ENCODE assay signal across 13 mouse cellular contexts in genomic region chr6:122493799-122494472, GRCm38 (mm10). TPM values are rescaled to one million over a fixed set of nuclear protein-coding genes. Genes with fewer than 3 reads are reported as not detected.
DNase-seq lines count a peak whose midpoint lies in the region; ATAC-seq and TF ChIP-seq lines count a peak whose summit lies in the region.
"Had no signal": no experiment of that assay in that cellular context is flagged by ENCODE, and none has a peak within 500 bp of the region (broad histone marks: within the 10 kb centered on the region; RNA-seq: fewer than 3 reads in every experiment).

No protein-coding gene starts in this region.

- peaks cover 12% of the 10 kb centered on the region for H3K4me1 ChIP-seq in lung, embryonic 14.5 days (ENCODE audit: insufficient read depth)
- H3K4me1 ChIP-seq in lung, postnatal 0 days (ENCODE audit: insufficient read depth, low read depth, low read length) = no peaks in the 10 kb centered on the region
- peaks cover 40% of the 10 kb centered on the region for H3K4me1 ChIP-seq in embryonic facial prominence, embryonic 13.5 days
- peaks cover 18% of the 10 kb centered on the region for H3K4me1 ChIP-seq in limb, embryonic 11.5 days (ENCODE audit: control insufficient read depth, insufficient read depth, low read length)

- H3K4me3 ChIP-seq in lung, embryonic 14.5 days (ENCODE audit: low read depth, low read length) = no peak overlapping the region
- H3K4me3 ChIP-seq in lung, postnatal 0 days (ENCODE audit: low read depth, low read length) = no peak overlapping the region
- no peak overlapping the region for H3K4me3 ChIP-seq in embryonic facial prominence, embryonic 13.5 days
- H3K4me3 ChIP-seq in limb, embryonic 11.5 days (ENCODE audit: low read depth, low read length) = no peak overlapping the region
- H3K4me3 ChIP-seq: erythroblast, embryonic 14.5 days; heart, adult 2 months; limb, embryonic 15.5 days had no signal

- H3K4me2 ChIP-seq in lung, embryonic 14.5 days = no peak overlapping the region
- H3K4me2 ChIP-seq in lung, postnatal 0 days (replicated peaks; ENCODE audit: low read depth, low read length) = no peak overlapping the region
- no peak overlapping the region for H3K4me2 ChIP-seq in embryonic facial prominence, embryonic 13.5 days
- no peak overlapping the region for H3K4me2 ChIP-seq in limb, embryonic 11.5 days (ENCODE audit: low read depth, severe bottlenecking)
- H3K4me2 ChIP-seq: limb, embryonic 15.5 days had no signal

- H3K9me3 ChIP-seq in lung, embryonic 14.5 days (ENCODE audit: low read depth, low read length) = no peaks in the 10 kb centered on the region
- H3K9me3 ChIP-seq in lung, postnatal 0 days (ENCODE audit: low read length) = no peaks in the 10 kb centered on the region
- no peaks in the 10 kb centered on the region for H3K9me3 ChIP-seq in embryonic facial prominence, embryonic 13.5 days
- no peaks in the 10 kb centered on the region for H3K9me3 ChIP-seq in limb, embryonic 11.5 days (ENCODE audit: control insufficient read depth, low read length)
- H3K9me3 ChIP-seq: limb, embryonic 15.5 days had no signal

- no peak for DNase-seq in lung, embryonic 14.5 days
- DNase-seq in lung, postnatal 0 days (ENCODE audit: low spot score) = no peak
- peak; percentile 24 for DNase-seq in limb, embryonic 11.5 days (ENCODE audit: low spot score)
- peak; percentile 89 for DNase-seq in retina, postnatal 1 day
- no peak for DNase-seq in gastrocnemius, postnatal 4 days (ENCODE audit: low spot score in 2 of 2)
- DNase-seq in ovary, adult 18-20 months (ENCODE audit: low spot score) = no peak
- no peak for DNase-seq in frontal cortex, postnatal 14 days (ENCODE audit: low spot score in 2 of 2)
- DNase-seq: cerebellum, adult 18-20 months; heart, adult 2 months had no signal

- 38% methylated on average over 6 of the region's 6 CpGs for WGBS in lung, embryonic 14.5 days
- WGBS in lung, postnatal 0 days = 76% methylated on average over 6 of the region's 6 CpGs
- 28% methylated on average over 6 of the region's 6 CpGs for WGBS in embryonic facial prominence, embryonic 13.5 days
- 47% methylated on average over 6 of the region's 6 CpGs for WGBS in limb, embryonic 11.5 days

- H3K27me3 ChIP-seq in lung, embryonic 14.5 days (ENCODE audit: insufficient read depth, low read length) = no peaks in the 10 kb centered on the region
- 0 out of 2 replicates have a peak, but pooled peaks cover 6% of the 10 kb centered on the region for H3K27me3 ChIP-seq in lung, postnatal 0 days (replicated peaks; ENCODE audit: insufficient read depth, low read length)
- H3K27me3 ChIP-seq in embryonic facial prominence, embryonic 13.5 days = peaks cover 6% of the 10 kb centered on the region; the same call in 1 of the 2 replicates
- H3K27me3 ChIP-seq in limb, embryonic 11.5 days (ENCODE audit: control insufficient read depth, insufficient read depth, low read length) = no peaks in the 10 kb centered on the region
- H3K27me3 ChIP-seq: limb, embryonic 15.5 days had no signal

- ATAC-seq in lung, embryonic 14.5 days (ENCODE audit: insufficient read depth) = no peak
- ATAC-seq in lung, postnatal 0 days = no peak
- ATAC-seq in embryonic facial prominence, embryonic 13.5 days (ENCODE audit: insufficient number of reproducible peaks, insufficient read depth, low FRiP score, low TSS enrichment, low read depth) = no peak
- ATAC-seq in limb, embryonic 11.5 days (ENCODE audit: insufficient number of reproducible peaks, low FRiP score, low TSS enrichment, low read depth) = no peak

- 0 out of 2 replicates have a peak overlapping the region, but pooled peaks have one; percentile 91 for H3K27ac ChIP-seq in lung, embryonic 14.5 days (ENCODE audit: low read depth)
- H3K27ac ChIP-seq in lung, postnatal 0 days (ENCODE audit: low read length) = no peak overlapping the region
- H3K27ac ChIP-seq in embryonic facial prominence, embryonic 13.5 days = peak overlapping the region; percentile 22; the same call in 1 of the 2 replicates
- H3K27ac ChIP-seq in limb, embryonic 11.5 days (replicated peaks; ENCODE audit: low read depth, low read length) = no peak overlapping the region
- H3K27ac ChIP-seq: heart, adult 2 months had no signal

- no peak overlapping the region for H3K9ac ChIP-seq in lung, embryonic 14.5 days
- H3K9ac ChIP-seq in lung, postnatal 0 days (replicated peaks; ENCODE audit: low read depth) = no peak overlapping the region
- H3K9ac ChIP-seq in embryonic facial prominence, embryonic 13.5 days = no peak overlapping the region
- no peak overlapping the region for H3K9ac ChIP-seq in limb, embryonic 11.5 days (ENCODE audit: low read length)
- H3K9ac ChIP-seq: limb, embryonic 15.5 days had no signal

- H3K36me3 ChIP-seq in lung, embryonic 14.5 days (ENCODE audit: insufficient read depth) = no peaks in the 10 kb centered on the region
- H3K36me3 ChIP-seq in lung, postnatal 0 days (ENCODE audit: insufficient read depth, low read length) = no peaks in the 10 kb centered on the region
- no peaks in the 10 kb centered on the region for H3K36me3 ChIP-seq in embryonic facial prominence, embryonic 13.5 days
- H3K36me3 ChIP-seq in limb, embryonic 11.5 days (ENCODE audit: control insufficient read depth, insufficient read depth, low read length) = no peaks in the 10 kb centered on the region
- H3K36me3 ChIP-seq: limb, embryonic 15.5 days had no signal

- TF ChIP-seq CTCF in lung, embryonic 14.5 days (IDR thresholded peaks at IDR 0.05; ENCODE audit: low read depth) = no peak
- TF ChIP-seq CTCF in lung, postnatal 0 days (IDR thresholded peaks at IDR 0.05) = no peak

- TF ChIP-seq EP300 in lung, postnatal 0 days (IDR thresholded peaks at IDR 0.05) = no peak

RNA-seq across cellular contexts. Expression of gene Rimklb, which starts 4.6 kb away (rescaled TPM):
- polyA plus RNA-seq in lung, embryonic 14.5 days (2014; fragmentation: Nextera tagmentation; extraction: Ambion mirVana) = 15.9 and 21.6 TPM in 2 replicates
- polyA plus RNA-seq in lung, postnatal 0 days (2015; fragmentation: Nextera tagmentation; extraction: Ambion mirVana) = 0.99 and 1.6 TPM in 2 replicates
- polyA plus RNA-seq in embryonic facial prominence, embryonic 13.5 days (2015; fragmentation: Nextera tagmentation; extraction: Ambion mirVana) = 27.6 and 32.4 TPM in 2 replicates
- polyA plus RNA-seq in limb, embryonic 11.5 days (2014; fragmentation: Nextera tagmentation; extraction: Ambion mirVana) = 50.7 and 56.2 TPM in 2 replicates
- 1 to 10 TPM; 2.1 to 2.9 TPM for total RNA-seq in gastrocnemius, postnatal 4 days (2021)
- total RNA-seq: heart, adult 2 months had no signal
- polyA plus RNA-seq: erythroblast, embryonic 14.5 days had no signal

RNA-seq across cellular contexts. Expression of gene Mfap5, which starts 11.7 kb away (rescaled TPM):
- 4.5 and 5.5 TPM in 2 replicates for polyA plus RNA-seq in lung, embryonic 14.5 days (2014; fragmentation: Nextera tagmentation; extraction: Ambion mirVana)
- 54.3 and 55.4 TPM in 2 replicates for polyA plus RNA-seq in lung, postnatal 0 days (2015; fragmentation: Nextera tagmentation; extraction: Ambion mirVana)
- polyA plus RNA-seq in embryonic facial prominence, embryonic 13.5 days (2015; fragmentation: Nextera tagmentation; extraction: Ambion mirVana) = 1.7 and 2.0 TPM in 2 replicates
- polyA plus RNA-seq in limb, embryonic 11.5 days (2014; fragmentation: Nextera tagmentation; extraction: Ambion mirVana) = 0.33 and 0.44 TPM in 2 replicates
- 100 to 1,000 TPM; 226 to 237 TPM for total RNA-seq in gastrocnemius, postnatal 4 days (2021)
- total RNA-seq: layer of hippocampus, adult 18-20 months had no signal
- polyA plus RNA-seq: erythroblast, embryonic 14.5 days had no signal

RNA-seq across cellular contexts. Expression of gene Aicda, which starts 59.7 kb away (rescaled TPM):
- 0.09 TPM in 1 of 2 replicates, not detected in the other for polyA plus RNA-seq in lung, embryonic 14.5 days (2014; fragmentation: Nextera tagmentation; extraction: Ambion mirVana)
- polyA plus RNA-seq in lung, postnatal 0 days (2015; fragmentation: Nextera tagmentation; extraction: Ambion mirVana) = 0.05 TPM in 1 of 2 replicates, not detected in the other
- 0.11 TPM in 1 of 2 replicates, not detected in the other for polyA plus RNA-seq in embryonic facial prominence, embryonic 13.5 days (2015; fragmentation: Nextera tagmentation; extraction: Ambion mirVana)
- 0.09 and 0.24 TPM in 2 replicates for polyA plus RNA-seq in limb, embryonic 11.5 days (2014; fragmentation: Nextera tagmentation; extraction: Ambion mirVana)
- total RNA-seq in gastrocnemius, postnatal 4 days (2021) = not detected
- total RNA-seq: heart, adult 2 months; layer of hippocampus, adult 18-20 months had no signal
- polyA plus RNA-seq: erythroblast, embryonic 14.5 days; heart, adult 2 months had no signal

Comparison
In these comparisons a context has a peak if more than half of its experiments do, and no peak if none do; other contexts are left out.
1. H3K27ac ChIP-seq: peak in lung, embryonic 14.5 days (single experiment) and embryonic facial prominence, embryonic 13.5 days (single experiment); none in lung, postnatal 0 days (single experiment) and limb, embryonic 11.5 days (single experiment).
2. DNase-seq: peak in limb, embryonic 11.5 days (single experiment) and retina, postnatal 1 day (single experiment); none in lung, embryonic 14.5 days (single experiment), lung, postnatal 0 days (single experiment), gastrocnemius, postnatal 4 days (0 of 2), ovary, adult 18-20 months (single experiment) and frontal cortex, postnatal 14 days (0 of 2).